ENCODE assay signal across 20 mouse cellular contexts in the genomic region with DNA sequence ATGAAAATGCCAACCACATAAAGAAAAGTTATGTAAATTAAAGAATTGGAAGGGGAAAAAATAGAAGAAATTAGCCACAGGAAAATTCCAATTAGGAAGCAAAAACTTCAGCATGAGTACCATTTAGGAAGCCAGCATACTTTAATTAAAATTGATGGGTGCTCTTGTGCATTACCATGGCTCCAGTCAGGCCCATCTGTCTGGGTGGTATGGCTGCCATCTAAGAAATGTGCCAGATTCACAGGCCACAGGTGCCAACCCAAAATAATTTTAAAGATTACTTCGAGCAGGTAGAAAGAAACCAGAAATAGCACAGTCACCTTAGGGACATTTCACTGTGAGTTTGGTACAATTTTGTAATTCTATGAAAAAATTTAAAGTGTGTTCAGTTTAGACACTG.
DNase-seq lines count a peak whose midpoint lies in the region; ATAC-seq and TF ChIP-seq lines count a peak whose summit lies in the region.
"Had no signal": no experiment of that assay in that cellular context is flagged by ENCODE, and none has a peak within 500 bp of the region (broad histone marks: within the 10 kb centered on the region; RNA-seq: fewer than 3 reads in every experiment).

No protein-coding gene starts in this region.

- WGBS in forebrain, postnatal 0 days: 43% methylated on average over 1 of the region's 1 CpGs

- H3K27ac ChIP-seq in forebrain, postnatal 0 days (ENCODE audit: low read depth, low read length): no peak overlapping the region
- H3K27ac ChIP-seq: embryonic facial prominence, embryonic 15.5 days; heart, embryonic 10.5 days; limb, embryonic 10.5 days; liver, embryonic 15.5 days; stomach, postnatal 0 days had no signal

- no peak for DNase-seq in cerebellum, postnatal 4 days (ENCODE audit: low spot score in 2 of 2)
- DNase-seq in left cerebral cortex, postnatal 4 days: peak; percentile 14
- no peak for DNase-seq in left cerebral cortex, postnatal 14 days (ENCODE audit: low spot score in 2 of 2)
- peak; percentile 78 for DNase-seq in cerebellum, adult 9-11 months
- peak; percentile 12 for DNase-seq in forebrain, postnatal 0 days
- no peak for DNase-seq in adrenal gland, adult (ENCODE audit: inconsistent age in 2 of 2, low spot score in 1 of 2)
- no peak for DNase-seq in spleen, postnatal 14 days (ENCODE audit: low spot score in 2 of 2)
- DNase-seq: adrenal gland, postnatal 14 days; gastrocnemius, postnatal 10 days; kidney, adult 11 months; kidney, postnatal 4 days; liver; lung, postnatal 4 days had no signal

- no peak overlapping the region for H3K4me2 ChIP-seq in forebrain, postnatal 0 days (ENCODE audit: low read depth)
- H3K4me2 ChIP-seq: embryonic facial prominence, embryonic 15.5 days; liver, embryonic 15.5 days had no signal

- TF ChIP-seq CTCF in forebrain, postnatal 0 days (IDR thresholded peaks at IDR 0.05; ENCODE audit: low read depth): no peak

- H3K9me3 ChIP-seq in forebrain, postnatal 0 days (ENCODE audit: low read length): no peaks in the 10 kb centered on the region
- H3K9me3 ChIP-seq: embryonic facial prominence, embryonic 15.5 days; heart, embryonic 10.5 days; limb, embryonic 10.5 days; liver, embryonic 15.5 days had no signal

- no peak overlapping the region for H3K4me3 ChIP-seq in forebrain, postnatal 0 days (ENCODE audit: low read depth, low read length)
- H3K4me3 ChIP-seq: embryonic facial prominence, embryonic 15.5 days; heart, embryonic 10.5 days; limb, embryonic 10.5 days; liver, embryonic 15.5 days had no signal

- no peaks in the 10 kb centered on the region for H3K36me3 ChIP-seq in forebrain, postnatal 0 days (ENCODE audit: insufficient read depth)
- H3K36me3 ChIP-seq: embryonic facial prominence, embryonic 15.5 days; heart, embryonic 10.5 days; limb, embryonic 10.5 days; liver, embryonic 15.5 days had no signal

- peak; percentile 74; the same call in 1 of the 2 replicates for ATAC-seq in cerebellum, adult (ENCODE audit: insufficient number of reproducible peaks, low FRiP score, low TSS enrichment)
- ATAC-seq in forebrain, postnatal 0 days: peak; percentile 45; the same call in 1 of the 2 replicates
- ATAC-seq: midbrain, embryonic 16.5 days had no signal

- H3K27me3 ChIP-seq in forebrain, postnatal 0 days (ENCODE audit: insufficient read depth, low read length): no peaks in the 10 kb centered on the region
- H3K27me3 ChIP-seq: embryonic facial prominence, embryonic 15.5 days; liver, embryonic 15.5 days had no signal

- H3K4me1 ChIP-seq in forebrain, postnatal 0 days (ENCODE audit: insufficient read depth): no peaks in the 10 kb centered on the region
- H3K4me1 ChIP-seq: embryonic facial prominence, embryonic 15.5 days; heart, embryonic 10.5 days; limb, embryonic 10.5 days; liver, embryonic 15.5 days had no signal

- no peak overlapping the region for H3K9ac ChIP-seq in forebrain, postnatal 0 days
- H3K9ac ChIP-seq: embryonic facial prominence, embryonic 15.5 days; liver, embryonic 15.5 days had no signal

- intact Hi-C loops in left cerebral cortex, postnatal 4 days (cut with DNase I): no loop called here
- intact Hi-C loops in left cerebral cortex, postnatal 14 days (cut with DNase I): no loop called here

Comparison
In these comparisons a context has a peak if more than half of its experiments do, and no peak if none do; other contexts are left out.
1. DNase-seq: peak in left cerebral cortex, postnatal 4 days (single experiment), cerebellum, adult 9-11 months (single experiment) and forebrain, postnatal 0 days (single experiment); none in cerebellum, postnatal 4 days (0 of 2), left cerebral cortex, postnatal 14 days (0 of 2), adrenal gland, adult (0 of 2) and spleen, postnatal 14 days (0 of 2).